Mouse (Mus musculus): ENCODE data around the gene 1810046K07Rik. TPM values are rescaled to one million over a fixed set of nuclear protein-coding genes. Genes with fewer than 3 reads are reported as not detected.

The 1810046K07Rik gene
- polyA plus RNA-seq (2012; rRNA removed), result 0.07 and 0.16 TPM in 2 replicates

GRCm38 (mm10) chr9:51328731-51329130, at the start of gene 1810046K07Rik:
Gene 1810046K07Rik, minus strand, starts transcription at chr9:51328917.

GRCm38 (mm10) chr9:51278500-51279381, 50.0 kb downstream of the 1810046K07Rik start, which contains the start of gene Colca2:
Gene Colca2, minus strand, starts transcription at chr9:51278569.

Other genes starting within 250 kb of the 1810046K07Rik start
- gene 4833427G06Rik, start 226.8 kb downstream of the 1810046K07Rik start, polyA plus RNA-seq (2012; rRNA removed), result not detected in 2 replicates
- gene Gm32742, start 163.4 kb downstream of the 1810046K07Rik start, polyA plus RNA-seq (2012; rRNA removed), result 0.01 TPM in 2 replicates
- 0.32 and 0.45 TPM in 2 replicates for gene Pou2af1, start 115.2 kb downstream of the 1810046K07Rik start, polyA plus RNA-seq (2012; rRNA removed)
- gene Colca2, start 50.3 kb downstream of the 1810046K07Rik start, polyA plus RNA-seq (2012; rRNA removed), result 0.10 and 0.16 TPM in 2 replicates

Data from liver, embryonic 14 days (tissue).